Mouse (Mus musculus) midbrain, embryonic 14.5 days (tissue): Measurements from ENCODE around the gene Plxnb2. TPM values are rescaled to one million over a fixed set of nuclear protein-coding genes. Genes with fewer than 3 reads are reported as not detected.
A peak's percentile ranks its signal among the peaks of the same experiment; 100 is the strongest.

Experiments
- ATAC-seq: fragments of 200-750 bp; cut with Nextera tagmentation; 2 replicates; pipeline ENCODE4 v1.8.0; 2017; ENCODE audit warnings: moderate number of reproducible peaks, moderate library complexity; ENCODE audit not compliant: low FRiP score, low TSS enrichment
- DNase-seq: peaks from one replicate; pipeline ENCODE4 v3.0.0-alpha.2; 2015
- H3K27ac ChIP-seq: fragments of 300-500 bp; sonication (generic); replicated peaks from 2 replicates; pipeline ENCODE4 v1.5.1; 2014; ENCODE audit warnings: mild to moderate bottlenecking, low read depth, low read length, moderate library complexity
- H3K27me3 ChIP-seq: fragments of 300-500 bp; sonication (generic); 2 replicates; pipeline ENCODE4 v1.6.1; 2014; ENCODE audit warnings: low read length, control low read depth, mixed read lengths; ENCODE audit not compliant: control insufficient read depth, insufficient read depth
- H3K36me3 ChIP-seq: fragments of 300-500 bp; sonication (generic); 2 replicates; pipeline ENCODE4 v1.6.1; 2014; ENCODE audit warnings: low read length, control low read depth; ENCODE audit not compliant: control insufficient read depth, insufficient read depth
- H3K4me1 ChIP-seq: fragments of 300-500 bp; sonication (generic); 2 replicates; pipeline ENCODE4 v1.6.1; 2014; ENCODE audit warnings: mild to moderate bottlenecking, antibody characterized with exemption, low read length, control low read depth; ENCODE audit not compliant: control insufficient read depth, insufficient read depth
- H3K4me2 ChIP-seq: fragments of 300-500 bp; sonication (generic); 2 replicates; pipeline ENCODE4 v1.6.1; 2014; ENCODE audit warnings: mild to moderate bottlenecking, low read length, moderate library complexity
- H3K4me3 ChIP-seq: fragments of 300-500 bp; sonication (generic); replicated peaks from 2 replicates; pipeline ENCODE4 v1.5.1; 2014; ENCODE audit warnings: low read depth, low read length
- H3K9ac ChIP-seq: fragments of 300-500 bp; sonication (generic); replicated peaks from 2 replicates; pipeline ENCODE4 v1.6.1; 2014; ENCODE audit warnings: mild to moderate bottlenecking, low read length, moderate library complexity
- H3K9me3 ChIP-seq: fragments of 300-500 bp; sonication (generic); 2 replicates; pipeline ENCODE4 v1.6.1; 2016; ENCODE audit warnings: low read length, control low read depth, mixed read lengths; ENCODE audit not compliant: control insufficient read depth
- whole genome bisulfite sequencing: fragments of 180-500 bp; shearing (Covaris S2); extraction: QIAGEN DNeasy Blood & Tissue Kit; methylation state at CpG from one replicate; pipeline ENCODE4 v1.1.7; 2014; 5-methylcytosine and 5-hydroxymethylcytosine counted together
- polyA plus RNA-seq: library from polyadenylated mRNA; unstranded; fragments of >200 nt; fragmentation: Nextera tagmentation; extraction: Ambion mirVana; gene quantifications from 2 replicates; pipeline ENCODE4 v1.2.1, GENCODE M21; 2014

Plxnb2 gene
- 86.4 and 107 TPM in 2 replicates for polyA plus RNA-seq

- peak within 1 kb of the TSS; percentile 79 for H3K4me3 ChIP-seq
- H3K27ac ChIP-seq: peak within 1 kb of the TSS; percentile 95
- no peaks in the 10 kb centered on the region for H3K27me3 ChIP-seq
- peak within 1 kb of the TSS; percentile 70 for H3K4me2 ChIP-seq
- DNase-seq (peak; percentile 95), ATAC-seq (peak; percentile 88)
- peaks cover 53% of the 10 kb centered on the region for H3K4me1 ChIP-seq
- peak within 1 kb of the TSS; percentile 92 for H3K9ac ChIP-seq
- no peaks in the 10 kb centered on the region for H3K9me3 ChIP-seq
- peaks cover 14% of the 10 kb centered on the region for H3K36me3 ChIP-seq
- WGBS: 0% methylated on average over 66 of the region's 72 CpGs
Observed at GRCm38 (mm10) chr15:89180571-89181229, at the start of gene Plxnb2. TSS of gene Plxnb2 (minus strand) at chr15:89180788.

- no peaks in the 10 kb centered on the region for H3K9me3 ChIP-seq
- WGBS: 86% methylated on average over 2 of the region's 2 CpGs
- no peak overlapping the region for H3K4me2 ChIP-seq
- H3K27me3 ChIP-seq: no peaks in the 10 kb centered on the region
- H3K27ac ChIP-seq: no peak overlapping the region
- H3K4me3 ChIP-seq: no peak overlapping the region
- H3K36me3 ChIP-seq: peaks cover 16% of the 10 kb centered on the region
- peaks cover 25% of the 10 kb centered on the region for H3K4me1 ChIP-seq
- DNase-seq (no peak), ATAC-seq (no peak)
- no peak overlapping the region for H3K9ac ChIP-seq
Observed at GRCm38 (mm10) chr15:89215611-89216233, 35.1 kb upstream of the Plxnb2 start.

- no peak overlapping the region for H3K27ac ChIP-seq
Observed at GRCm38 (mm10) chr15:89214953-89215352, 34.4 kb upstream of the Plxnb2 start.

GRCm38 (mm10) chr15:89213517-89213916, 32.9 kb upstream of the Plxnb2 start:
- H3K4me2 ChIP-seq: peak overlapping the region; percentile 82
- WGBS: 88% methylated on average over 3 of the region's 3 CpGs
- peak overlapping the region; percentile 9; the same call in 1 of the 2 replicates for H3K9ac ChIP-seq
- ATAC-seq (no peak), DNase-seq (no peak)
- peaks cover 16% of the 10 kb centered on the region for H3K36me3 ChIP-seq
- no peaks in the 10 kb centered on the region for H3K27me3 ChIP-seq
- H3K4me1 ChIP-seq: peaks cover 25% of the 10 kb centered on the region
- no peak overlapping the region for H3K27ac ChIP-seq
- 0 out of 2 replicates have a peak overlapping the region, but pooled peaks have one; percentile 10 for H3K4me3 ChIP-seq
- H3K9me3 ChIP-seq: no peaks in the 10 kb centered on the region

More at GRCm38 (mm10) chr15:89214953-89215352, 34.4 kb upstream of the Plxnb2 start:
- peaks cover 25% of the 10 kb centered on the region for H3K4me1 ChIP-seq
- DNase-seq (no peak), ATAC-seq (no peak)
- H3K9ac ChIP-seq: no peak overlapping the region
- no peaks in the 10 kb centered on the region for H3K27me3 ChIP-seq
- H3K9me3 ChIP-seq: no peaks in the 10 kb centered on the region
- no peak overlapping the region for H3K4me2 ChIP-seq
- no peak overlapping the region for H3K4me3 ChIP-seq
- 97% methylated on average over 3 of the region's 3 CpGs for WGBS
- peaks cover 16% of the 10 kb centered on the region for H3K36me3 ChIP-seq

GRCm38 (mm10) chr15:89212495-89212894, 31.9 kb upstream of the Plxnb2 start:
- Histone ChIP-seq H3K36me3 (peaks cover 16% of the 10 kb centered on the region), H3K27ac (peak overlapping the region; percentile 95), H3K9ac (peak overlapping the region; percentile 98), H3K27me3 (no peaks in the 10 kb centered on the region), H3K4me1 (peaks cover 25% of the 10 kb centered on the region), H3K4me2 (peak overlapping the region; percentile 82), H3K9me3 (no peaks in the 10 kb centered on the region), H3K4me3 (peak overlapping the region; percentile 99)
- peak; percentile 13 for DNase-seq
- ATAC-seq: no peak
- 48% methylated on average over 6 of the region's 6 CpGs for WGBS

- ATAC-seq: peak; percentile 16
- H3K9ac ChIP-seq: peak overlapping the region; percentile 98
- H3K4me1 ChIP-seq: peaks cover 25% of the 10 kb centered on the region
- peak overlapping the region; percentile 95 for H3K27ac ChIP-seq
- no peaks in the 10 kb centered on the region for H3K9me3 ChIP-seq
- H3K36me3 ChIP-seq: peaks cover 16% of the 10 kb centered on the region
- H3K4me2 ChIP-seq: peak overlapping the region; percentile 82
- no peaks in the 10 kb centered on the region for H3K27me3 ChIP-seq
- under 1% methylated on average over 35 of the region's 35 CpGs for WGBS
- DNase-seq: peak; percentile 54
- H3K4me3 ChIP-seq: peak overlapping the region; percentile 99
Observed at GRCm38 (mm10) chr15:89211716-89212461, 31.3 kb upstream of the Plxnb2 start.

- Histone ChIP-seq H3K9me3 (no peaks in the 10 kb centered on the region), H3K4me1 (peaks cover 25% of the 10 kb centered on the region), H3K27ac (peak within 1 kb of the TSS; percentile 95), H3K27me3 (no peaks in the 10 kb centered on the region), H3K4me2 (peak within 1 kb of the TSS; percentile 82), H3K9ac (peak within 1 kb of the TSS; percentile 98), H3K4me3 (peak within 1 kb of the TSS; percentile 99), H3K36me3 (peaks cover 8% of the 10 kb centered on the region)
- DNase-seq: peak; percentile 92
- ATAC-seq: peak; percentile 86
- WGBS: 3% methylated on average over 70 of the region's 73 CpGs
Observed at GRCm38 (mm10) chr15:89210915-89211715, 30.5 kb upstream of the Plxnb2 start, which contains the start of gene Ppp6r2. TSS of gene Ppp6r2 (plus strand) at chr15:89211553.
